Mouse (Mus musculus): ENCODE results near the gene Art1.

- no peak for TF ChIP-seq POLR2A (IDR thresholded peaks at IDR 0.05; ENCODE audit: borderline replicate concordance, low read depth, low read length)
- no peak for TF ChIP-seq CTCF (IDR thresholded peaks at IDR 0.05; ENCODE audit: low read depth, low read length)
Observed at GRCm38 (mm10) chr7:102137464-102137863, 35.9 kb downstream of the Art1 start.

Measured in bone marrow macrophage, adult 2 months (primary cell).